Mouse (Mus musculus) liver (tissue): Measurements from ENCODE around the gene Tmem104.
A peak's percentile ranks its signal among the peaks of the same experiment; 100 is the strongest.

Experiments
- DNase-seq: peaks from one replicate; pipeline ENCODE4 v3.0.0-alpha.2; 2020; ENCODE audit warnings: mixed read lengths

Gene Tmem104

DNA sequence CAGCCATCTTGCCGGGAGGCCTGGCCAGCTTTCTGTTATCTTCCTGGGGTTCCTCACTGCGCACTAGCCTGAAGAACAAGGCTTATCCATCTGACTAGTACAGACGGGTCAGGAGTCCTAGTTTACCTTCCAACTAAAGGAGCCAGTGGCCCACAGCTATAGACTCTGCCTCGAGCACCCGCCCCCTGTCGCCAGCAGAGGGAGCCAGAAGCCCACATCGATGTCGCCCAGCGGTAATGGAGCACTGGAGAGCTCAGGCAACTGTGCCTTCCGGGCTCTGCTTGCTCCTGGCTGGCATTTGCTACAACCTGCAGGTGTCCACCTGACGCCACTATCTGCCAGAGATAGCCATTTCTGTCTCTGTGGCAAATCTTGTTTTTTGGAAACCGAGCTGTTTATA, 15.0 kb downstream of the Tmem104 start:
- peak; percentile 76 for DNase-seq

DNA sequence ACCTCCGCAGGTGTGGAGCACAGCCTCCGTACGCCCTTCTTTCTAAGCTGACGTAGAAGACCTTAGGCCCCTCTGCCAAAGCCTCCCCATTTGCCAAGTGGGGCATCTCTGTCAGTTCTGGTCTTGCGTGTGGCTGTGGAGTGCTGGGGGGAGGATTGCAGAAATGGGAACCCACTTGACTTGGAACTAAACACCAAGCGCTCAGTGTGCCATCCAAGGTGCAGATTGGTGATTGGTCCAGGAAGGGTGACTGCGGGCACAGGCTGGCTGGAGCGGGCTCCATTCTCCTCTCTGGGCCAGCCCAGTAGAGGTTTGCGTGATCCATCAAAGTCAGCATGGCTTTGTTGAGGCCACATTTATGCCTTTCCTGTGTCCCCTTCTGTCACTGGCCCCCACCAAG, 15.5 kb downstream of the Tmem104 start:
- DNase-seq = no peak

DNA sequence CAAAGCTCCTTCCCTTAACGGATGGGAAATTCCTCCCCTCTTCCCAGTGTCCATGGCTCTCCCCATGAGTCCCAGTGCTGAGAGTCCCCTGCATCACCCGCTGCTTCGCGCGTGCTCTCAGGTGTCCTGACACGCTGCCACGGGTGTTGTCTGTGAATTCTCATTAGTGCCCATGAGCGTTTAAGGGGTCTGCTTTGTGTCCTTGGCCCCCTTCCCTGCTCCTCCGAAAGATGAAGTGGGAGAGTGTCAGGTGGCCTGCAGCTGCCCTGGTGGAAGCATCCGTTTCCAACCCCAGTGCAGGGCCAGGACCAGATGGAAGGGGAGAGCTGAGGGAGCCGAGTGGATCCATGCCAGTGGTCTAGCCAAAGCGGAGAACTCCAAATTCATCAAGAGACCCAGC, 20.8 kb downstream of the Tmem104 start:
- no peak for DNase-seq

DNA sequence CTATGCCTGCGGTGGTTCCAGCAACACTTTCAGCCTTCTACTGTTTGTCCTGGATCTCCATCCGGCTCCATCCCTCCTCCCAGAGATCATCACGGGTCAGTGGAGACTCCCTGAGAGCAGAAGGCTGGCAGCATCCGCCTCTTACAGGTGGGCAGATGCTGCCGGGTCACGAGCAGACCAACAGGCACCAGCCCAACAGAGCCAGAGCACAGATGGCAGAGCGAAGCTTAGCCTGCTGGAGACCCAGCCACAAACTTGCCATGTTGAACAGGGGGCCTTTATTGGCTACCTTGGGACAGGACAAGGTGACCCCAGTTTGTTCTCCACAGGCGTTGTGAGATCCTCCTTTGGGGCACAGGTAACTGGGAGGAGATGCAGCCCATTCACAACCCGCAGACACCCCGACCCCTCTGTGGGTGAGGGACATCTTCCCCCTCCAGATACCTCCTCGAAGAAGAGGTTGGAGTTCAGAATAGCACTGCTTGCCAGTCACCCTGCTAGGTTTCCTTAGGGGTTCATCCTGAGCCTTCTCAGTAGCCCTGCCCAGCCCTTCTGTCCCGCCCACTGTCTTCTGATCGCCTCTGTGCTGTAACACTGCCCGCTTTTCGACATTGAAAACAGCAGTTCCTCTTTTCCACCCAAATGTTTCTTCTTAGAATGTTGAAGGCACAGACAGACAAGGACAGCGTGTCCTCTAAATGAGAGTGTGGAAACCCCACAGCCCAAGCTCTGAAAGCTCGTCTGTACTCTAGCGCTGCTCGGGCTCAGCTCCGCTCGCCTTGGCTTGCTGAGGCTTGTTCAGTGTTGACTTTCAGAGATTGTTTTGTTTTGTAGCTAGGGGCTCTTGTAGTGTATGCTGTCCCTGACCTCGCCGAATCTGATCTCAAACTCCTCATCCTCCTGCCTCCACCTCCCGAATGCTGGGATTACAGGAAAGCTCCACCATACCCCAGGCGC, 21.8 kb downstream of the Tmem104 start:
- DNase-seq = no peak

DNA sequence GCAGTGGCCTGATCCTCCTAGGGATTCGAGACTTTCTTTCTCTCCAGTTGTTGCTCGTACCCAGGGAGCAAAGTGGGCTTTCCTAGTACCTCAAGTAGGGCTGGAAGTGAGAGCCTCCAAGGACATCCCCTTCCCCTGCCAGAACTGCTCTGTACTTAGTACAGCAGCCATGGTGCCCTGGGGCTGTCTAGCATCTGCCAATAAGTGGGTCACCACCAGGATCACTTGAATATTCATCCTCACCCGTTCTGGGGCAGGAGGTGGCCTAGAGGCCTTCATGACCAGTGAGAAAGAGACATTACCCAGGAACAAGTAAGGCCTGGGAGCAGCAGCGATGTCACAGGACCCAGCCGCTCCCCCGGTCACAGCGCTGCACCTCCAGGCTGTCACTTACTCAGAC, 22.7 kb downstream of the Tmem104 start:
- DNase-seq = no peak

DNA sequence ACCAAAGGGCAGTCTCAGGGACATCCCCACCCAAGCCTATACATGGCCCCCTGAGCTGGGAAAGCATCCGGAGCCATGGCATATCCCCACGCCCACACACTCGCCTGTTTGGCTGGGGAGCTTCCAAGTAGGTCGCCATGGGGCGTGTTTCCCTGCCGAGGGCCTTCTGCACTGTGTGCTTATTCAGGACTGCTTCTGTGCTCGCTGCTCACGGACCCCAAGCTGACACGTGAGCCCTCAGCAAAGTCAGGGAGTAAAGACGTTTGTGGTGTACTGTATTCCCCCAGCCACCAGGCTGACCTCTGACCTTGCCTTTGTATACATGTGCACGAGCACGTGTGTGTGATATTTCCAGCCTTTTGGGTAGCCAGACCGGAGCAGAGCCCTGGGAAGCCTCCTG, 24.8 kb downstream of the Tmem104 start:
- no peak for DNase-seq

DNA sequence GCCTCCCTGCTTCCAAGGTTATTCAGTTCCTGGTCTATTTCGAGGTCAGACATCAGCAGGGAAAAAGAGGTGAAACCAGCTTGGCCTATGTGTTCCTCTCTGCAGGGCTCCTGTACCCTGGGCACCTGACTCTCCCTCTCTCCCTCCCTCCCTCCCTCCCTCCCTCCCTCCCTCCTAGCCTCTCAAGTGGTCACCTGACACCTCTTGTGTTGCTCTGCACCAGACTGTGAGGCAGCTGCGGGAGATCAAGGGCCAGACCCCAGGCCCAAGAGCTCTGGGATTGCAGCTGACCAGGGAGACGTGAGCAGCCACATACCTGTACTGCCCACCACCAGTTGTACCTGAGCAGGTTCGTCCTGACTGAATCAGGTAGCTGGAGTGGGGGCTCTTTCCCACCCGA, 27.8 kb downstream of the Tmem104 start:
- no peak for DNase-seq

DNA sequence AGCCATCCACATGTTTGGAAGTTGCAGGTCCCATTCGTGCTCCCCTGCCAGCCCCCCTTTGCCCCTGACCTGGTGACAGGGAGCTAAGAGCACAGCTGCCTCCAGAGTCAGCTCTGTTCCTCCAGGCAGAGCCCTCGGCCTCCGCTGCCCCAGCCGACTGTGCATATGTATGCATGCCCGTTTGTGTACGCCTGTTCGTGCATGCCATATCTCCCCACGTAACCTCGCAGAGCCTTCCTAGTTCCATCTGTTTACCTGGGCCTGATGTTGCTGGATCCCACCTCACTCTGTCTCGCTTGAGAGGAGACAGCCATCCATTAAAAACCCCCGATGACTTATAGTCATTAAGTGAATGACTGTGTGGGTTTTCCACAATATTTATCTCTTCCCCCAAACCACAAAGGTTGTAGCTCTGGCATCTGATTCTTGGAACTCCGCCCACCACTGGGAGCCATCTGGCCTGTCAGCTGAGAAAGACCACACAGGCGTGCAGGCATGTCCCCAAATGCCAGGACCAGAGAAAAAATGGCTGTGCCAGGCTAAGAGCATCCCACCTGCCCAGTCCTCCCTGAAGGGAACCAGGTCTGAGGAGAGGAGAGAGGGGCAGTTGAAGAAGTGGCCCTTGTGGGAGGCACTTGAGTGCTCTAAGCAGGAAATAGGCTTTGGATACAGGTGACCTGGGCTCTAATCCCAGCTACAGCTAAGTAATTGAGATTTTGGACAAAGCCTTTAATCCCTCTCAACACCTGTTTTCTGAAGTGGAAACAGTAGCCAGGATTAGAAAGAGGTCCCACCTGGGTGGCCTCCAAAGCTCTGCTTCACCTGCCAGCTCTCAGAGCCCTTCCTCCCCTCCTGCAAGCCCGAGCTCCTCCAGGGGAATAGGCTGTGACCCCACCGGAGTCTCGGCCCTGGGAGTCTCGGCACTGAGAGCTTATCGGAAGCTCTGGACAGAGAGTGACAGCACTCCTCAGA, 30.4 kb downstream of the Tmem104 start:
- no peak for DNase-seq

DNA sequence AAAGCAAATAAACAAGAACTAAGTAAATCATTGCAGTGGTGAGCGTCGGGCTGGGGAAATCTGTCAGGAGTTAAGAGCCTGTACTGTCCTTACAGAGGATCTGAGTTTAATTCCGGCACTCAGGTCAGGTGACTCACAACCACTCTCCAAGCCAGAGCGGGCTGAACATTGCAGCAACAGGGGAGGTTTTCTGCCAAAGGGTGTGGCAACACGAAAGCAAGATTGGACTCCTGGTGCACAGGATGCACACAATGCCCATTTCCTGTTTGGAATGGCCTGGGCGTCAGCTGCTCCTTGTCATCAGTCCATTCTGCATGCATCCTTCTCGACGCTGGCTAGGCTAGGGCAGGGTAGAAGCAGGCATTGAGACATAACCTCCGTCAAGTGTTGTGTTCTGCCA, 32.0 kb downstream of the Tmem104 start:
- DNase-seq = no peak

DNA sequence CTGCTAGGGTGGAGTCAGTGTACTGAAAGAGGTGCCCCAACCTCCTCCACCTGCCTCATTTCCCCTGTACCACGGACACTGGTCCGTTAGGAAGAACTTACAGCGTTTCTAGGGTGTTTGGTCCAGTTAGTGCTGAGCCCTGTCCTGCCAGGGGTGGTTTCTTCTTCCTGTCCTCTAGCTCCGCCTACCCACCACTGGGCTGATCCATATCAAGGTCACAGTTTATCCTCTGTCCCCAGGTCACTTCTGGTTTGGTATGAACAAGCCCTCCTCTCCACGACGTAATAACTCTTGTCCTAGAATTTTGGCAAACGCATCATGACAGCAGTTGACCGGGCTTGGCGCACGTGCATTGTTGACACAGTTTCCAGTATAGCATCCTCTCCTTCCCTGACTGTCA, 32.4 kb downstream of the Tmem104 start:
- no peak for DNase-seq

DNA sequence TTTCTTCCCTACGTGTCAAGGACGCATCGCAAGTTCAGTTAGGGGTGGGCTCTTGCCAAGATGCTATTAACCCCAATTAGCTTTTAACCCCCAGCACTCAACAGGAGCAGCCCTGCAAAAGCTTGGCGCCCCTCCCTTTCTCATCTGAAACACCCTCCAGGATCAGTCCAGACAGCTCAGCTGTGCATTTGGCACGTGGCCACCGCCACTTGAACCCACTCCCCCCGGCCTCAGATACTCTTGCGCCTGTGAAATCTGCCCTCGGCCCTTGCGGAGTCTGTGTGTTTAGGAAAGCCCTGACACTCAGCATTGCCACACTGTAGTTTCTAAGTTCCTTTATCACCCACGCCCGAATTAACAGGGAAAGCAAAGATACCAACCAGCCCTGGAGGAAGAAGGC, 34.8 kb downstream of the Tmem104 start:
- no peak for DNase-seq

DNA sequence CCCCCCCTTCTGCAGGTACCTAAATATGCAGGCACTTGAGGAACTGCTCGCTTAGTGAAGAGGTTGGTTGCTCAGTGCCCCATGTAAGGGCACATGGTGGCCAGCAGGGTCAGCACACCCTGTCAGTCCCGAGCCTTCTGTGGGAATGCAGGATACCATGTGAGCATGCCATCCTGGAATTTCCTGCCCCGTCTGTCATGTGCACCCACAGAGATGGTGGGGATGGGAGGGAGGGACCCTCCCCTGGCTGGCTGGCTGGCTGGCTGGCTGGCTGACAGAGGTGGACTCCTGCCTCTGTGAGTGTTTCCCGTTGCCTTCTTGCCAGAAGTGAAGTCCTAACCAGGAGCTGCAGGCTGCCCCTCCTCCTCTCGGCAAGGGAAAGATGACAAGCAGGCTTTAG, 35.3 kb downstream of the Tmem104 start:
- DNase-seq = no peak

DNA sequence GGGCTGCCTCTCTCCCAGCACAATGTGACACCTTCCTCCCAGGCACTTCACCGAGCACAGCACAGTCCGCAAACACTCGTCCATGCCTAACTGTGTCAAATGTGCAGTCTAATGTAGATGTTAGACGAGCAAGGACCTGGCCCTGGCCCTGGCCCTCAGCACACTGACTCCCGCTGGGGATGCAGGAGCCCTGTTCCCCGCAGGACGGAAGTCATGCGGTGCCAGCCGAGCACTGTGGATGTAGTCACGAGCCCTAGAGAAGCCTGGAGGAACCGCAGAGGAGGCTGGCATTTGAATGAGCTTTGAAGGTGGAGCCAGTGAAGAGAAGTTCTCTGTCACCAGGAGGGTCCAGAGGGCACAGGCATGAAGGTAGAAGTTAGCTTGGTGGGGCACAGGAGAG, 36.2 kb downstream of the Tmem104 start:
- DNase-seq = no peak

DNA sequence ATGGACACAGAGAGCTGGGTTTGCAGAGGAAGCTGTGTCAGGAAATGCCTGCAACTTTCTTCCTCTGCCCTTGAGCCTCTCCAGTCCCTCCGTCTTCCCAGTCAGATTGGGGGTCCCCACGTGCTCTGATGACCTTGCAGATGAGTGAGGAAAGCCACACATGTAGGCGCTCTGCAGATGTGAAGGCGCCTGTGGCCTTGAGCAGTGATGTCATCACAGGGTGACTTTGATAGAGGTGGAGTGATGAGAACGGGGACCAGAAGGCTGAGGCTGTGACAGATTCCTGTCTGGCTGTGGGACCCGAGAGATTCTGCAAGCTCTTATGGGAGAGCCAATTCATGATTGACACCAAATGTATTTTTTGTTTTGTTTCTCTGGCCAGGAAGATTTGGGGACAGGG, 36.6 kb downstream of the Tmem104 start:
- no peak for DNase-seq

DNA sequence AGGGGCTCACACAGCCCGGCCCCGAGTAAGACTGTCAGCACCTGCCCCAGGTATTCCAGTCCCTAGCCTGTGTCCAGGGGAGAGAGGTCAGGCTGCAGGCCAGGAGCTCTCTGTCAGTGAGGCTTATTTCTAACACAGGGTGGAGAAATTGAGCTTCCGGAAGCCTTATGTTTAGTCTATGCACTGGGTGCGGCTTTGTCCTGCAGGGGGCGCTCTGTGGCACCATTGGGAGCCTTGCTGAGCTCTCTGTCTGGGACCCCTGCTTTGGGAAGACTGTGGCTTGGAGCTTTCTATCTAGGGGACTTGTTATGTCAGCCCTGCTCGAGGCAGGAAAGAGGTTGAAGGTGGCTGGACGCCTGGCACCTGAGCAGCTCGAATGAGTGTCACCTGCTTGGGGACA, 37.6 kb downstream of the Tmem104 start:
- DNase-seq = peak; percentile 67

DNA sequence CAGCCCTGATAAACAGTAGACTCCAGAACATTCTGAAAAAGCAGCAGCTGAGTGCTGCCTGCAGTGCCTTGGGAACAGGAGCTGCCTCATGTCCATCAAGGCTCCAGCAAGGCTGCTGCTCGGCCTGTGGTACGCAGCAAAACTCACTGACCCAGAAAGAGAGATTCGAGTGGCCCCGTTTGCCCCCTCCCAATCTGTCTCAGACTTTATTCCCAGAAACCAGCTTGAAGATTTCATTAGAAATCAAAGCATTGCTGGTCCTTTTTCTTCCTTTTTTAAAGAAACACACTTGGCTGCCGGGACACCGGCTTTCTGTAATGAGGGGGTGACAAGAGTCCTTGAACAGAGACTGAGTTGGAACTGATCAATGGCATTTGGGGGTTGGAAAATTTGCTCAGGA, 38.0 kb downstream of the Tmem104 start:
- DNase-seq = no peak

DNA sequence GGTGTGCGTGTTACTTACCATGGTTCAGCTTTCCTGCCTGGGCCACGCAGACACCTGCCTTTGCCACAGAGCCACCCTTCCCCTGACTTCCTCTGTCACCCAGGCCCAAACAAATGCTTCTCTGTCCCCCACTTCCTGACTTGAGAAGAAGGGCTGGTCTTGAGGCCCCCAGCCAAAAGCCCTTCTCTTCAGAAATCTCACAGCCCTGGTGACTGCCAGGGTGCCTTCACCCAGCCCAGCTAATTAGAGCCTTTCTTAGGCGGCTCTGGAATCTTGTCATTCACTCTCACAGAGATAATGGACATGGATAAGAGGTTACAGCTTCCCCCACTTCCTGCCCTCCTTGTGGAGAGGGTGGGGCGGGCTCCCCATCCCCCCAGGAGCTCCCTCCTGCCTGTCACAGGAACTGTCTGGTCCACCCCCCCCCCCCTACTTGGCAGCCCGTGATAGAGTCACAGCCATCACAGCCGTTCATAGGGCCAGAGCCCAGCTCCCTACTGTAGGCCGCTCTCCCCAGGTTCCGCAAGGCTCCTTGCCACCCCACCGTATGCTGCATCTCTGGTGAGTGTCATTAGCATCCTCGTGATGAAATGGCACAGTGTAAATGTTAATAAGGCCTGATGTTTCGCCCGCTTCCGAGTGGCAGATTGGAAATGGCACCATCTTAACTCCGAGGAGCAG, 39.7 kb downstream of the Tmem104 start:
- peak; percentile 35 for DNase-seq

DNA sequence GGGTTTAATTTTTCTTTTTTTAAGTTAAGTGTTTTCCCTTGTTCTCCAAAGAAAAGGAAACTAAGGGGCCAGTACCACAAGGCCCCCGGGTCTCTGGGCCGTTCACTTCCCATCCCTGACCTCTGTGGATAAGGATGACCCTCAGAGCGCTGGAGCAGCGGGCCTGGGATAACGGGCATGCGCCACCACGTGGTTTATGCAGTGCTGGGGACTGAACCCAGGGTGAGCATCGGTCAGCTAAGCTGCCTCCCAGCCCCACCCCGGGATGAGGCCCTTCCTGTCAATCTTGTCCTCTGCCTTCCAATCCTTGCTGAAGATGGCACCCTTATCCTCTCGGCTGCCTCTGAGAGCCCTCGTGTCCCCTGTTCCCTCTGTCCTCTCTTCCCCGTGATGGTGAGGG, 40.4 kb downstream of the Tmem104 start:
- no peak for DNase-seq

DNA sequence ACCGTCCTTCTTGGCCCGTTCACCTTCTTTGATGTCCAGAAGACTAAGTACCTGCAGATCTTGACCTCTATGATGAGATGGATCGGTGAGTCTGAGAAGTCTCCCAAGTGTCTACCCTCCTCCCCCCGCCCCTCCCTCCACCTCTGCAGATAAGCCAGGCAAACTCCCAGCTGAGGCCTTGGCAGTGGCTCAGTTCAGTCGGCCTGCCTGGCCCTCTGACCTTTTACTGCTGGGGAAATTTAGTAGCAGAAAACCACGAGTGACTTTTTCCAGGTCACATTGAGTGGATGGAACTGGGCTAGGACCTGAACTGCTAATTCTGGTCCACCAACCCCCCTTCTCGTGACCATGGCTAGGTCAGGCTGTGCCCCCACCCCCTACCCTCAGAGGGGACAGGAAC, 41.1 kb downstream of the Tmem104 start:
- DNase-seq = no peak

DNA sequence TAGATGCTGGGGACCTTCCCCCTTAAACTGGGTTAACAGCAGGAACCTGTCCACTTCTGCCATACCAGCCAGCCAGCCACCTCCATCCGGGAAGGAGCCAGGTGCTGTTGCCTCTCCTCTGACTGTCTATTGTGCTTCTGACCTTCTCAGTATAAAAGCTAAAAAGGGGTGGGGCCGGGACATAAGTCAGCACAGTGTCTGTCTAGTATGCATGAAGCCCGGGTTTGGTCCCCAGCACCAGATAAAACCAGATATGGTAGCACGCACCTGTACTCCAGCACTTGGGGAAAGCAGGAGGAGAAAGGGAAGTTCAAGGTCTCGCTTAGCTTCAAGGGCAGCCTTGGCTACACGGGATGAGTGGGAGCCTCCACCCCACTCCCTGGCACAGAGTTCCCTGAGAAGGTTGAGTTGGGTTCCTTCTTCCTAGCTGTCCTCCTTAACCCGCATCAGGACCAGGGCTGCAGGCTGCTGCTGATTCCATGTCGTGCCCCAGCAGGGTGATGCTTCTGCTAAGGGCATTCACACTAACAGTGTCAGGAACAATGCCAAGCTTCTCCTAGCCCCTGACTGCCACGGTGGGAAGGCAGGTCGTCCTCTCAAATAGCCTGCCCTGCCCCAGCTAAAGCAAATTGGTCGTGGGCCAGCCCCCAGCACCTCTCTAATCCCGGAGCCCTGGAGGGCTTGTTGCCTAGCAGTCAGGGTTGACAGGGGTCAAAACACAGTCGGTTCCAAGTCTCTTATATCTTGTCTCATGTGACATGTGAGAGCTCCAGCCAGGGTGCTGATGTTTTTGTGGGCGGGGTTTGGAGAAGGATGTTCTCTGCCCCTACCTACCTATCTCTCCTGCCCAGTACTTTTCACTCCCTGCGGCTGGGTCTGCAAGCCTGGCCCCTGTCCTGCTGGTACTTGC, 42.0 kb downstream of the Tmem104 start:
- DNase-seq = no peak

DNA sequence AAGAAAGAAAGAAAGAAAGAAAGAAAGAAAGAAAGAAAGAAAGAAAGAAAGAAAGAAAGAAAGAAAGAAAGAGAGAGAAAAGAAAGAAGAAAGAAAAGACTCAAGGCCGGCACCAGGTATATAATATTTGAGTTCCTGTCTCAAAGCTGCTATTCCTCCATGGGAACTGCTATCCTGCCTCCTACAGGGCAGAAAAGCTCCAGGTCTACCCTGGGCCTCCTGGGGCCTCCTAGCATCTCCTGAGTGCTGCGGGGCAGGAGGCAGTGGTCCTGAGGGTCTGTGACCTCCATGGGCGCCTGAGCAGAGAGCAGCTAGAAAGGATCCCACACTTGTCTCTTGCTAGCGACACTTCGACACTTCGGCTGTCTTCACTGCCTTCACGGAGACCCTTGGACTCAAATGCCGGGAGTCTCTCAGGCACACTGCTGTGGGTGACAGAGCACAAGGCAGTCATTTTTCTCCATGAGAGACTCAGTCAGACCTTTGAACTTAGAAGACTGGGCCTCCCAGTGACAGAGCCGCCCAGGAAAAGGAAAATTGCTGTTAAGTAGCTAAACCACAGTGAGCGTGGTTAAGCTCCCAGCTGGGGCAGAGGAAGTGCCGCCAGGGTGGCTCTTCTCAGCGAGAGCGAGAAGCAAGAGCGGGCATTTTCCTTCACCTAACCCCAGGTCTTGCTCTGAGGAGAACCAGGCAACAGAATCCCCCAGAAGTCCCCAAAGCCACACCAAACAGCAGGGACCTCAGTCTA, 44.1 kb downstream of the Tmem104 start:
- DNase-seq = no peak
